Mouse (Mus musculus) heart, adult 18-20 months (tissue): Measurements from ENCODE around the gene Mettl23. TPM values are rescaled to one million over a fixed set of nuclear protein-coding genes. Genes with fewer than 3 reads are reported as not detected.
A peak's percentile ranks its signal among the peaks of the same experiment; 100 is the strongest.
"Not testable (repeated sequence)": the region's sequence is repeated elsewhere in the genome, so short reads cannot be mapped to it uniquely, and the experiment has no call there.

Source experiments
- DNase-seq, 2 experiments: peaks; one replicate each; pipeline ENCODE4 v3.0.0; 2021 to 2022; ENCODE audit warnings: mixed read lengths in 1 of 2
- total RNA-seq, 2 experiments: library from RNA; stranded (reverse); gene quantifications; 2 replicates each; pipeline ENCODE4 v1.2.3; 2021

Mettl23 gene
- total RNA-seq, 2 experiments from 2014 or later: 38.3 to 46.4 TPM

- DNase-seq: no peak
Observed at GRCm38 (mm10) chr11:116818722-116819121, 24.4 kb upstream of the Mettl23 start.

DNA sequence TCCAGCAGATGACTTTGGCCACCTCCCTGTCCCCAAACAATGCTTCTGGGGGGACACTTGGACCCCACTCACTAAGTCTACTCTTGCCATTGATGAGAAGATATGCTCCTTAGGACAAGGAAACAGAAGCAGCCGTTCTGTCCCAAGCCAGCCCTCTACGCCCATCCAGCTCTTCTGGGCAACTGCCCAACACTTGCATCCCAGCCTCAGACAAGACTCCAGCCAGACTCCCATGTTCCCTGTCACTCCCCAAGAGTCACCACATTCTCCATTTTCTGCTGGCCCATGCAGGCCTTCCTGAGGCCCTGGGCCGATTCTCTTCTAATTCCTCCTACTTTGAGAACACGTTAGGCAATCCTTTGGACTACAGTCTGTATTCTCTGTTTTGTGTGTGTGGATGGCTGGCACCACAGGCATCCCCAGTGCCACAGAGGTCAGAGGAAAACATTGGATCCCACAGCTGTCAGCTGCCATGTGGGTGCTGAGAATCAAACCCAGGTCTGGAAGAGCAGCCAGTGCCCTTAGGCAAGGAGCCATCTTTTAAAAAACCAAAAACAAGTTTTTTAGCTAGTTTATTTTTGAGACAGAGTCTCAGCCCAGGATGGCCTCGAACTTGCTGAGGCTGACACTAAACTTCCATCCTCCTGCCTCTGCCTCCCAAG, 23.0 kb upstream of the Mettl23 start:
- peak in 1 of 2 experiments; percentile 52 for DNase-seq

DNA sequence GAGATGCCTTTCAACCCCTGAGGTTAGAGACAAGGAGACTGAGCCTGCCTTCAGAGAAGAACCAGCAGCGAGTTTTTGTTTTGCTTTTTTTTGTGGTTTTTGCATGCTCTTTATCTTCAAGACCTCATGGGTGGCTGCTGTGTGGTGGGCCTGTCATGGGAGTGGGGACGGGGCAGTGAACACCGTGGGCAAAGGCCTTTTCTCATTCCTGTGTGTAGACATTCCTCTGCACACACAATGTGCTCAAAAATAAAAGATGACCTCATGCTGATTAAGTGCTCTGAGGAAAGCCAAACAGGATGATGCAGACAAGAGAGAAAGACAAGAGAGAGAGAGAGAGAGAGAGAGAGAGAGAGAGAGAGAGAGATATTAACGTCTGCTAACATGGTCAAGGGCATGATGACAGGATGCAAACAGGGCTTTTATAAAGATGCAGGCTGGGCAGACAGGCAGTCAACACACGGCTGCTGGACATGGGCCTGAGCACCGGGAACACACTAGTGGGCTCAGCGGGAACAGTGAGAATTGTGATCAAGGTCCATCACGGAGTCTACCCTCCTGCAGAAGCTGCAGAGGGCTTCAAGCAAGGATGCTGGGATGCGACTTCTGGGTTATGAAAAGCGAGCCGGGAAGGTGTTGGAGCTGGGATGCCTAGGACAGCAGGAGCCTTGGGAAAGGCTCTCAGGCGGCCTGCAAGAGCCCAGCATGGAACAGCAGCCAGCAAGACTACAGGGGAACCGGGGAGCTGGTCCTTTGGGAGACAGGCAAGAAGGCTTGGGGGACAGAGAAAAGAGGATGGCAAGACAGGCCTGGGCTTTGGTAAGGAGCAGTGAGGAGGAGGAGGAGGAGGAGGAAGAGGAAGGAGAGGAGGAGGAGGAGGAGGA, 21.8 kb upstream of the Mettl23 start:
- peak in 1 of 2 experiments; percentile 57 for DNase-seq

DNA sequence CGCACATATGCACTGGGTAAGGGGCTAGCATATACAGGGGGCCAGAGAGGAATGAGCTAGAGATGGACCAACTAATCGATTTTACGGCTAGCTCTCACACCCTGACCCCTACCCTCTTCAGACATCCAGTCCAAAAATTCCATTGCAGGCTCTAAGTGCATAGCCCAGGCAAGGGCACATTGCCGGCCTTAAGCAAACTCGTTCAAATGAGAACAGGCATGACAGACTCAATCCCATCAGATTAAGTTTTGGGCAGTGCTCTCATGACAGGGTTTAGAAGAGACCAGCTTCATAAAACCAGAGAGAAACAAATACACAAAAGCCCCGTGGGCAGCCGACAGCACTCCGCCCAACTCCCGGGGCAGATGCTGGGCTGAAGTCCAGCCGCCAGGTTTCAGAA, 20.9 kb upstream of the Mettl23 start:
- no peak for DNase-seq

- DNase-seq: no peak
Observed at GRCm38 (mm10) chr11:116822626-116823025, 20.5 kb upstream of the Mettl23 start.

- DNase-seq: no peak
Observed at GRCm38 (mm10) chr11:116823255-116823654, 19.8 kb upstream of the Mettl23 start.

DNA sequence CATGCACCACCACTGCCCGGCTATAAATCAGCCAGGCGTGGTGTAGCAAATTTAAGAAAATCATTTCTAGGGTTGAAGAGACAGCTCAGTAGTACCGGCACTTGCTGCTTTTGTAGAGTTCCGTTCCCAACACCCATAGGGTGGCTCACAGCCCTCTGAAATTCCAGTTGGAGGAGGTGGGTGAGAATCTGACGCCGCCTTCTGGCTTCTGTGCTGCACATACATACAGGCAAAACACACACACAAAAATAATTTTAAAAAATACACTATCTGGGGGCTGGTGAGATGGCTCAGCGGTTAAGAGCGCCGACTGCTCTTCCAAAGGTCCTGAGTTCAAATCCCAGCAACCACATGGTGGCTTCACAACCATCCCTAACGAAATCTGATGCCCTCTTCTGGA, 19.2 kb upstream of the Mettl23 start:
- not testable (repeated sequence) for DNase-seq

- DNase-seq: no peak
Observed at GRCm38 (mm10) chr11:116825230-116825629, 17.8 kb upstream of the Mettl23 start.

- DNase-seq: no peak
Observed at GRCm38 (mm10) chr11:116826550-116827504, 16.3 kb upstream of the Mettl23 start.

GRCm38 (mm10) chr11:116827534-116828165, 15.4 kb upstream of the Mettl23 start, which contains the start of gene Mxra7:
Gene Mxra7 (minus strand): TSS chr11:116828046.
- peak; percentile 91 to 93 for DNase-seq

- DNase-seq: no peak
Observed at GRCm38 (mm10) chr11:116832172-116832685, 10.8 kb upstream of the Mettl23 start.

DNA sequence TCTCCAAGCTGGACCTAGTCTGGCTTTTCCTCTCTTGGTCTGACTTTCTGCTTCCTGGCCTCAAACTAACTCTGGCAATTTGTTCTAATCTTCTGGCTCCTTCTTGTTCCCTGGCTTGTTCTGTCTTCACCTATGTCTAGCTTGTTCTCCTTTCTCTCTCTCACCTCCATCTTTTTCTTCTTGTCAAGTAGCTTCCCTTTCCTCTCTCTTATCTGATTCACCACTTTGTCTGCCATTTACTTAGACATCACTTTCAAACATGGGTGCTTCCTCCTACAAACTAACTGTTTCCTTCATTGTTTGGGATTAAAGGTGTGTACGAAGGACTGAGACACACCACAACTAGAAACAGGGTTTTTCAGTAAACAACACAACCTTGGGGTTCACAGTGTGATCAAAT, 8.1 kb upstream of the Mettl23 start:
- DNase-seq: no peak

DNA sequence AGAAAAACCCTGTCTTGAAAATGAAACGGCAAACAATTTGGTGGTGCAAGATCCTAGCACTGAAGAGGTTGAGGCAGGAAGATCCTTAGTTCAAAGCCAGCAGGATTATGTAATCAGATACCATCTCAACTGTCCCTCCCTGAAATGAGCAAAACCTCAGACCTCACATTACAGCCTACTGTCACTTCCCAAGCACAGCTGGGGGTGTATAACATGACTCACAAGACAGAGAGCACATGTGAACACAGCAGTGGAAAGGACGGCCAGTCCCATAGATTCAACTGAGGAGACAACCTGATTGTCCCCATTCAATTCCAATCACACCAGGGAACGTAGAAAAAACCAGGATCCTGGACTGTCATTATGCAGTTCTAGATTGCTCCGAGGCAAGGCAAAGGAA, 6.8 kb upstream of the Mettl23 start:
- DNase-seq: no peak

DNA sequence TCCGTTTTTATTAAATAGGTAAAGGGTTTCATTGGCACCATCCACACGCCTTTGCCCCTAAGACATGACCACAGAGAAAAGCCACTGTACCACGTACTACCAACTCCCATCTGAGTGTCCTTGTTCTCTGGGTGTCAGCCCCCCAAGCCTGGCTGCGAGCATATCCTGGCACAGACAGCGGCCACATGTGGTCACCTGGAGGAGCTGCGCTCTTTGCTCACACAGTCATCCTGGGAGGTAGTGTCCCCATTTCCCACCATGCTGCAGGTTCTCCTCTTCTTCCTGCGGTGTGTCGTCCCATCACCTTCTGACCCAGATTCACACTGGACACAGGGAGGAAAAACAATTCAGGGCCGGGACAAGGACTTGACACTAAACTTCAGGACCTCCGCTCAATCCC, 5.6 kb upstream of the Mettl23 start:
- no peak for DNase-seq

- peak; percentile 35 to 47 for DNase-seq
Observed at GRCm38 (mm10) chr11:116838936-116839335, 4.1 kb upstream of the Mettl23 start.

- no peak for DNase-seq
Observed at GRCm38 (mm10) chr11:116839601-116840000, 3.5 kb upstream of the Mettl23 start.

DNA sequence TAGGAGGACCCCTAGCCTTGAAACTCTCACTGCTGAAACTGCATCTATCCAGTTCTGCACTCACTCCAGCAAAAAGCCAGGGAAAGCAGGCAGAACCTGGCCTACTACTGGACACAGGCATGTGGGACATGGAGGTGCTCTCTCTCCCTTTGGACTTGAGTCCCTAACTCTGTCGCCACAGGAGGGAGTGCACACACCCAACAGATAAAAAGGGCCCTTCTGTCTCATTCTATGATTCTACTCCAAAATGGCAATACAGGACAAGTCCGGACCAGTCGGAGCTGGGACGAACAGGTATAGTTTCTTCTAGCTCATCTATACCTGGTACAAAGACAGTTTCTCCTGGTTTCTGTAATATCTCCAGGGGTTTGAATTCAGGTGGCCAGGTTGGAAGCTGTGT, 2.3 kb upstream of the Mettl23 start:
- DNase-seq: no peak

DNA sequence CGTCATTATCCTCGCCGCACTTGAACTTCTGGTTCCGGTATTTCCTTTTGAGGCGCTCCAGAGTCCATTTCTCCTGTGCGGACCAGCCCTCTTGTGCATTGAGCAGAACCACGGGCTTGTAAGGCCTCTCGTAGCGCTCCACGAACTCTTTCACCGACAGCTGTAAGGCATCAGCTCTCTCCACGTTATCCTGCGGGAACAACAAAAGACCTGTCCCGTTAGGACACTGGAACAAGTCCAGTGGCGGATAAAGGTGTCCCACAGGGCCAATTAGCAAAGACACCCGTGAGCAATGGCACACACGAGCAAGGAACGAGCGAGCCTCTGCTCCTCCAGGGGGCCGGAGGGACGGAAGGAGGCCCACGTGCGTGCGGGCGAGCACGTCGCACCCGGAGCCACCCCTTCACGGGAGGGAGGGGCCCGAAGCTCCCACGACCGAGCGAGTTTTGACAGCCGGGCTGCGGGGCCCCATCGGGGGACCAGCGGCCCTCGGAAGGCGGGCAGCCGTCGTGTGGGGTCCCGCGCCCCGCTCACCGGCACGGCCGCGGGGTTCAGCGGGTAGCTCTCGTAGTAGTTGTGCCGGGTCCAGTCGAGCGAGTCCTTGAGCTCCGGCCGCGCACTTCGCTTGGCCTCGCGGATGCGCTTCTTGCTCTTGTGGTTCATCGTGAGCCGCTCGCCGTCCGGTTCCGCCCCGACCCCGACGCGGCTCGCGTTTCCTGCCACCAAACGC, 382 bp upstream of the Mettl23 start:
- peak; percentile 79 to 80 for DNase-seq

GRCm38 (mm10) chr11:116846593-116847181, 3.6 kb downstream of the Mettl23 start:
- no peak for DNase-seq
